ENCODE assay signal across 7 mouse cellular contexts in the genomic region with DNA sequence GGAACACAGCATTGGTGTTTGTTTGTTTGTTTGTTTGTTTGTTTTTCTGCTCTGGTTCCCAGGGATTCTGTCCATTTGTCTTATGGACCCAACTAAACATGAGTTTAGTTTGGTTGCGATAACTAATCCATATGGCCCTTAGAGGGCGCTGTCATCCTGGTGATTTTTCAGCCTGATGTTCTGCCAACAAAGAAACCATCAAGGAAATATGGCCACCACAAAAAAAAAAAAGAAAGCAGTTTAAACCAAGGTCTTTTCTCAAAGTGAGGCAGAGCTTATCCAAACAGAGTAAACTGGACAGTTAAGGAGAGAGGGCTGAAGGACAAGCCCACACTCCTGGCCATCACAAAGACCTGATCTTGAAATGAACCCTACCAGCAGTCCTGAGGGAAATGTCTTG.
DNase-seq lines count a peak whose midpoint lies in the region; ATAC-seq and TF ChIP-seq lines count a peak whose summit lies in the region.

No protein-coding gene starts in this region.

- DNase-seq in layer of hippocampus, adult 11-12 months (ENCODE audit: low spot score): peak; percentile 55
- DNase-seq in layer of hippocampus, adult 9-11 months: no peak
- no peak for DNase-seq in Patski (ENCODE audit: low read depth, low spot score)
- DNase-seq in c-Kit-positive CD71-positive TER-119-positive erythroid progenitor cells, embryonic 14.5 days (ENCODE audit: low spot score): peak; percentile 3
- DNase-seq in heart, postnatal 4 days: peak; percentile 57
- DNase-seq in lung, postnatal 10 days: peak; percentile 32
- DNase-seq in spleen, adult 12 weeks (ENCODE audit: low spot score): no peak

- in situ Hi-C loops in Patski (cut with MboI; ENCODE audit: low pct_unique_long_range_greater_than_20kb): loop anchor here (5.0 kb wide), 1 partner anchor 156 kb away; no protein-coding TSS in a partner anchor

- peak; percentile 57 for TF ChIP-seq CTCF in Patski (IDR thresholded peaks at IDR 0.05)

- CTCF ChIA-PET in Patski (lab: Charles Lee): interaction anchor here (0.7 to 0.8 kb wide), 2 partner anchors 16 to 155 kb away, joined by 3 read pairs; no protein-coding TSS in a partner anchor

- peaks cover 38% of the 10 kb centered on the region for H3K27me3 ChIP-seq in Patski

- no peak for ATAC-seq in Patski

- POLR2A ChIA-PET in Patski (lab: Charles Lee): no interaction called here

Comparison
In these comparisons a context has a peak if more than half of its experiments do, and no peak if none do; other contexts are left out.
1. DNase-seq: peak in layer of hippocampus, adult 11-12 months (single experiment), c-Kit-positive CD71-positive TER-119-positive erythroid progenitor cells, embryonic 14.5 days (single experiment), heart, postnatal 4 days (single experiment) and lung, postnatal 10 days (single experiment); none in layer of hippocampus, adult 9-11 months (single experiment), Patski (single experiment) and spleen, adult 12 weeks (single experiment).